Mouse (Mus musculus) heart, embryonic 12.5 days (tissue): Measurements from ENCODE around the gene Nrm. TPM values are rescaled to one million over a fixed set of nuclear protein-coding genes. Genes with fewer than 3 reads are reported as not detected.
"Not testable (repeated sequence)": the region's sequence is repeated elsewhere in the genome, so short reads cannot be mapped to it uniquely, and the experiment has no call there.

Experiments
- ATAC-seq: fragments of 200-750 bp; cut with Nextera tagmentation; 2 replicates; pipeline ENCODE4 v1.8.0; 2017; ENCODE audit warnings: moderate TSS enrichment, moderate library complexity; ENCODE audit not compliant: insufficient number of reproducible peaks, low FRiP score
- H3K27ac ChIP-seq: fragments of 300-500 bp; sonication (generic); 2 replicates; pipeline ENCODE4 v1.5.1; 2016; ENCODE audit warnings: mild to moderate bottlenecking, moderate library complexity; ENCODE audit not compliant: poor library complexity, severe bottlenecking
- H3K27me3 ChIP-seq: fragments of 300-500 bp; sonication (generic); replicated peaks from 2 replicates; pipeline ENCODE4 v1.6.1; 2016; ENCODE audit warnings: mild to moderate bottlenecking, moderate library complexity
- H3K36me3 ChIP-seq: fragments of 300-500 bp; sonication (generic); 2 replicates; pipeline ENCODE4 v1.6.1; 2016; ENCODE audit warnings: mild to moderate bottlenecking, moderate library complexity
- H3K4me1 ChIP-seq: fragments of 300-500 bp; sonication (generic); replicated peaks from 2 replicates; pipeline ENCODE4 v1.6.1; 2016; ENCODE audit warnings: mild to moderate bottlenecking
- H3K4me2 ChIP-seq: fragments of 300-500 bp; sonication (generic); 2 replicates; pipeline ENCODE4 v1.6.1; 2016; ENCODE audit warnings: mild to moderate bottlenecking, moderate library complexity
- H3K4me3 ChIP-seq: fragments of 300-500 bp; sonication (generic); 2 replicates; pipeline ENCODE4 v1.5.1; 2016; ENCODE audit warnings: mild to moderate bottlenecking
- H3K9ac ChIP-seq: fragments of 300-500 bp; sonication (generic); 2 replicates; pipeline ENCODE4 v1.6.1; 2016; ENCODE audit warnings: mild to moderate bottlenecking, moderate library complexity
- H3K9me3 ChIP-seq: fragments of 300-500 bp; sonication (generic); replicated peaks from 2 replicates; pipeline ENCODE4 v1.6.1; 2016; ENCODE audit warnings: mild to moderate bottlenecking, moderate library complexity
- WGBS: fragments of 180-500 bp; shearing (Covaris S2); methylation state at CpG from one replicate; pipeline ENCODE4 v1.1.7; 2016; 5-methylcytosine and 5-hydroxymethylcytosine counted together
- polyA plus RNA-seq: library from polyadenylated mRNA; unstranded; fragments of >200 nt; fragmentation: Nextera tagmentation; extraction: Ambion mirVana; gene quantifications from 2 replicates; pipeline ENCODE4 v1.2.1, GENCODE M21; 2016

Gene Nrm
- polyA plus RNA-seq, 1 experiment from 2014 or later = 50.7 TPM

DNA sequence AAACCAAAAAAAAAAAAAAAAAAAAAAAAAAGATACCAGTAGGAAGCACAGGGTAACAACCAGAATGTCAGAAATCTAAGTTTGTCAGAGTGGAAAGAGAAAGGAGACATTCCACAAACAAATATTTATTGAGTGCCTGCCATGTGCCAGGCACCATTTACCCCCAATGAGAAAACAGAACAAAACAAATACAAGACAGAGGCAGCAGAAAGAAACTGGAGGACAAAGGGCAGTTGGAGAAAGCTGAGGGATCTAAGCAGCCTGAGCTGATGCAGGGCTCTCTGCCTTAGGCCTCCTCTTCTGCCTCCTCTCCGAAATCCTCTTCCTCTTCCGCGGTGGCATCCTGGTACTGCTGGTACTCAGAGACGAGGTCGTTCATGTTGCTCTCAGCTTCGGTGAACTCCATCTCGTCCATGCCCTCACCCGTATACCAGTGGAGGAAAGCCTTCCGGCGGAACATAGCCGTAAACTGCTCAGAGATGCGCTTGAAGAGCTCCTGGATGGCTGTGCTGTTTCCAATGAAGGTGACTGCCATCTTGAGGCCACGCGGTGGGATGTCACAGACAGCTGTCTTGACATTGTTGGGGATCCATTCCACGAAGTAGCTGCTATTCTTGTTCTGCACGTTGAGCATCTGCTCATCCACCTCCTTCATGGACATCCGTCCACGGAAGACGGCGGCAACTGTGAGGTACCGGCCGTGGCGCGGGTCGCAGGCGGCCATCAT lies 26.3 kb upstream of the Nrm start:
- peak overlapping the region; percentile 81 for H3K4me3 ChIP-seq
- H3K9ac ChIP-seq = peak overlapping the region; percentile 93
- no peaks in the 10 kb centered on the region for H3K27me3 ChIP-seq
- peaks cover 48% of the 10 kb centered on the region for H3K4me1 ChIP-seq
- no peaks in the 10 kb centered on the region for H3K9me3 ChIP-seq
- H3K36me3 ChIP-seq = peaks cover 69% of the 10 kb centered on the region
- peak overlapping the region; percentile 91 for H3K4me2 ChIP-seq
- H3K27ac ChIP-seq = no peak overlapping the region
- ATAC-seq = no peak
- WGBS = 78% methylated on average over 26 of the region's 26 CpGs

DNA sequence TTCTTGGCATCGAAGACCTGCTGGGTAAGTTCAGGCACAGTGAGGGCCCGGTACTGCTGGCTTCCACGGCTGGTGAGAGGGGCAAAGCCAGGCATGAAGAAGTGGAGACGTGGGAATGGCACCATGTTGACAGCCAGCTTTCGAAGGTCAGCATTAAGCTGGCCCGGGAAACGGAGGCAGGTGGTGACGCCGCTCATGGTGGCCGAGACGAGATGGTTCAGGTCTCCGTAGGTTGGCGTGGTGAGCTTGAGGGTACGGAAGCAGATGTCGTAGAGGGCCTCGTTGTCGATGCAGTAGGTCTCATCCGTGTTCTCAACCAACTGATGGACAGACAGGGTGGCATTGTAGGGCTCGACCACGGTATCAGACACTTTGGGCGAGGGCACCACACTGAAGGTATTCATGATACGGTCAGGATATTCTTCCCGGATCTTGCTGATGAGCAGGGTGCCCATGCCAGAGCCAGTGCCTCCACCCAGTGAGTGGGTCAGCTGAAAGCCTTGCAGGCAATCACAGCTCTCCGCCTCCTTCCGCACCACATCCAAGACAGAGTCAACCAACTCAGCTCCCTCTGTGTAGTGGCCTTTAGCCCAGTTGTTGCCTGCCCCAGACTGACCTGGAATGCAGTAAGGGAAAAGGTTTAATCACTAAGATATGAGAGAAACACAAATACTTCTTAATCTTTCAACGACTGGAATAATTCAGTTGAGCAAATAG lies 25.5 kb upstream of the Nrm start:
- WGBS = 80% methylated on average over 26 of the region's 26 CpGs
- Histone ChIP-seq H3K4me2 (peak overlapping the region; percentile 91), H3K9ac (peak overlapping the region; percentile 93), H3K4me3 (peak overlapping the region; percentile 81), H3K36me3 (peaks cover 62% of the 10 kb centered on the region), H3K9me3 (no peaks in the 10 kb centered on the region), H3K27me3 (no peaks in the 10 kb centered on the region), H3K27ac (no peak overlapping the region), H3K4me1 (peaks cover 41% of the 10 kb centered on the region)
- ATAC-seq = no peak

DNA sequence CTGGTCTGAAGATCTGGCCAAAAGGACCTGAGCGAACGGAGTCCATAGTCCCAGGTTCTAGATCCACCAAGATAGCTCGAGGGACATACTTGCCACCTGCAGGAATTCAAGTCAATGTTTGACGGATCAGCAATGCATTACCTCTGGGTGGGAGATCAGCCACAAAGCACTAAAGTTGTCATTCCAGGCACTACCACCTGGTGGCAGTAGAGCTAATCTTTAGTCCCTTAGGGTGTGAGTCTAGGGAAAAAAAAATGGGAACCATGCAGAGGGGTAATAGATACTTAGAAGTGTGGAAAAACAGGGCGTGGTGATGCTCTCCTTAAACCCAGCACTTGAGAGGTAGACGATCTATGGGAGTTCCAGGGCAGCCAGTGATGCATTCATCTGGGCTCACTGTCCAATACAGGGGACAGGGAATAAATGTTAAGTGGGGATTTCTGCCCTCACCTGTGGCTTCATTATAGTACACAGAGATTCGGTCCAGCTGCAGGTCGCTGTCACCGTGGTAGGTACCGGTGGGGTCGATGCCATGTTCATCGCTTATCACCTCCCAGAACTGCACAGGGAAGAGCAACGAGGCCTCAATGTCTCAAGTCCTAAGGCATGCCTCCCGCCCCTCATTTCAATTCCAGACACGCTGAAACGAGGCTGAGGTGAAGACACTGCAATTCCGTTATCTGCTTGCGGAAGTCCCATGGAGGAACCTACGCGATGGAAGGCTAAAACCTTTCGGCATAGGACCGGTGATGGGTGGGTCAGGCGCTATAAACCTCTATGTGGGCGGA lies 24.7 kb upstream of the Nrm start:
- Histone ChIP-seq H3K4me2 (peak overlapping the region; percentile 91), H3K36me3 (peaks cover 54% of the 10 kb centered on the region), H3K9me3 (no peaks in the 10 kb centered on the region), H3K4me3 (peak overlapping the region; percentile 81), H3K27ac (peak overlapping the region; percentile 97), H3K9ac (peak overlapping the region; percentile 93), H3K27me3 (no peaks in the 10 kb centered on the region), H3K4me1 (peaks cover 41% of the 10 kb centered on the region)
- WGBS = 8% methylated on average over 24 of the region's 24 CpGs
- ATAC-seq = no peak

DNA sequence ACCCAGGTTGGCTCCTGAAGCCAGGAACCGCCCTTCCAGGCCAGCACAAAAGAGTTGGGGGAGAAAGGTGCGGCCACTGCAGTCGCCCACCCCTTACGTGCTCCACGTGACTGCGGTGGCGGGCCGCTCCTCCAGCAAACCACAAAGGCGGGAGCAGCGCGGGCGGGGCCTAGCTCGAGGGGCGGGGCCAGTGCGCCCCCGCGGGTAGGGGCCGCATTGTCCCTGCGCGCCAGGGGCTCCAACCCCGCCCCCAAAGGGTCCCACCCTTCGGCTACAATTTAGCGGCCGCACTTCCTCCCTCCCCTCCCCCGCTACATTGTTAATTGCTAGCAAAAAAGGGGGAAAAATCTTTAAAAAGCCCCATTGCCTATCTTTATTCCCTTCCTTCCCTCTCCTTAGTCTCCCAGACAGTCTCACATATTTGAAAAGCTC lies 24.1 kb upstream of the Nrm start:
- Histone ChIP-seq H3K4me2 (peak overlapping the region; percentile 91), H3K27me3 (no peaks in the 10 kb centered on the region), H3K9me3 (no peaks in the 10 kb centered on the region), H3K4me1 (peaks cover 42% of the 10 kb centered on the region), H3K9ac (peak overlapping the region; percentile 93), H3K27ac (peak overlapping the region; percentile 97), H3K4me3 (peak overlapping the region; percentile 81), H3K36me3 (peaks cover 47% of the 10 kb centered on the region)
- peak; percentile 73 for ATAC-seq
- WGBS = 1% methylated on average over 25 of the region's 25 CpGs

DNA sequence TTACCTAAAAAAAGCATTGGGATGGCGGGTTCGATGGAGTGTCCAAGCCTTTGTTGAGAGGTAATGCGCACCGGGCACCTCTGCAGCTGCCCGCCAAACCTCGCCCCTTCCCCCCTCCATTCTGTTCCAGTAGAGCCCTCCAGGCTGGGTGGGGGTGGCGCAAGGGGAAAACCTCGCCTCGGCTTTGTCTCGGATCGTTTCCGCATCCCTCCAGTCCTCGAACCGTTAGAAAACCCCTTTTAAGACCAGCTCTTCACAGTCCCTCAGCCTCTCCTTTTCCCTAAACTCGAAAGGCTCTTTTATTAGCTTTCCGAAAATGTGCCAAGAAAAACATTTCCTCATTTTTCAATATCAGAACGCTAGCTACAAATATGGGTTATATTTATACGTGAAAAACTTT lies 23.6 kb upstream of the Nrm start:
- Histone ChIP-seq H3K4me1 (peaks cover 45% of the 10 kb centered on the region), H3K4me3 (peak overlapping the region; percentile 81), H3K27me3 (no peaks in the 10 kb centered on the region), H3K36me3 (peaks cover 43% of the 10 kb centered on the region), H3K9ac (peak overlapping the region; percentile 93), H3K9me3 (no peaks in the 10 kb centered on the region), H3K27ac (peak overlapping the region; percentile 97), H3K4me2 (peak overlapping the region; percentile 91)
- 0% methylated on average over 18 of the region's 18 CpGs for WGBS
- no peak for ATAC-seq

DNA sequence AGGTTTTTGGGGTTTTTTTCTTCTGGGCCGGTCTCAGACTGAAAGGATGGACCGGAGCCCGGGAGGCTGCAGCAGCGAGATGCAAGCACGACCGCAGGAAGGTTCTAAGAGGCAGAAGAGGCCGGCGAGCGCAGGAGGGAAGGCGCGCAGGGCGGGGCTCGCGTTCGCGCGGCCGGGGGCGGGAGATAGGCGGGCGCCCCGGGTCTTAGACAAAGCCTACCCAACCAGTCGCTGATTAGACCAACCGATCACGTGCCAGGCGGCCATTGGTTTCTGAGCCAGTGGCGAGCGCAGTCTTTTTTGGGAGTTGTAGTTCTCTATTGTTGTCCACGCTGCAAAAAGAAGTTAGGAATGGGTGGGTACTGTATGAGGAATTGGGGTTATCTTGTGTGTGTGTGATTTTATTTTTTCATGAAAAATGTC lies 23.0 kb upstream of the Nrm start, which contains the start of gene Tubb5:
Gene Tubb5 (minus strand): TSS at position 185 of the 423 bp plus-strand sequence.
- peaks cover 36% of the 10 kb centered on the region for H3K36me3 ChIP-seq
- peak within 1 kb of the TSS; percentile 97 for H3K27ac ChIP-seq
- ATAC-seq = peak; percentile 86
- H3K4me1 ChIP-seq = peaks cover 47% of the 10 kb centered on the region
- H3K9me3 ChIP-seq = no peaks in the 10 kb centered on the region
- WGBS = under 1% methylated on average over 29 of the region's 29 CpGs
- H3K4me2 ChIP-seq = peak within 1 kb of the TSS; percentile 91
- no peaks in the 10 kb centered on the region for H3K27me3 ChIP-seq
- peak within 1 kb of the TSS; percentile 93 for H3K9ac ChIP-seq
- H3K4me3 ChIP-seq = peak within 1 kb of the TSS; percentile 81

DNA sequence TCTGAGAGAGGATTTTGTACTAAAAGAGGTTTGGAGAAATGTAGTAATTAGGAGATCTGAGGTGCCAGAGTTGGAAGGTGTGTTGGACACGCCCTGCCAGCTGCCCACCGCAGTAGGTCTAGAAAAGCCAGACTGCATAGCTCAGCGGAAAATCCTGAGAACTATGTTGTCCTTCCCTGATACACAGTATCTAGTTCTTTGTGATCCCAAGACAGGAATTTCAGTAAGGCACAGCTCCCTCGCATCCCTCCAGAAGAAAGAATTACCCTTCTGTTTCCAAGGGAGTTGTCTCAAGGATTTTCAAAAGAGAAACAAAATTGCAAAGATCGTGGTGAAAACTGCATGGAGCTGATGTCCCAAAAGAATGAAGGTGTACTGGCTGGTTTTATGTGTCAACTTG lies 22.5 kb upstream of the Nrm start:
- peaks cover 44% of the 10 kb centered on the region for H3K4me1 ChIP-seq
- no peak for ATAC-seq

DNA sequence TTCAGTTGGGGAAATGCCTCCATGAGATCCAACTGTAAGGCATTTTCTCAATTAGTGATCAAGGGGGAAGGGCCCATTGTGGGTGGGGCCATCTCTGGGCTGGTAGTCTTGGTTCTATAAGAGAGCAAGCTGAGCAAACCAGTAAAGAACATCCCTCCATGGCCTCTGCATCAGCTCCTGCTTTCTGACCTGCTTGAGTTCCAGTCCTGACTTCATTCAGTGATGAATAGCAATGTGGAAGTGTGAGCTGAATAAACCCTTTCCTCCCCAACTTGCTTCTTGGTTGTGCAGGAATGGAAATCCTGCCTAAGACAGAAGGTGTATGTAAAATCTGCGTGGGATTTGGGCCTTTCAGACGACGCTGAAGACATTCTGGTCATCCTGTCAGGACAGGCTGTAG lies 22.1 kb upstream of the Nrm start:
- 68% methylated on average over 3 of the region's 3 CpGs for WGBS
- not testable (repeated sequence) for ATAC-seq, H3K27me3 ChIP-seq, H3K9me3 ChIP-seq
- H3K4me2 ChIP-seq = peak overlapping the region; percentile 91
- H3K36me3 ChIP-seq = peaks cover 30% of the 10 kb centered on the region
- peak overlapping the region; percentile 60 for H3K9ac ChIP-seq
- H3K27ac ChIP-seq = peak overlapping the region; percentile 97
- peak overlapping the region; percentile 81 for H3K4me3 ChIP-seq
- H3K4me1 ChIP-seq = peaks cover 40% of the 10 kb centered on the region

More for the DNA sequence above, 22.5 kb upstream of the Nrm start:
- Histone ChIP-seq H3K27me3 (no peaks in the 10 kb centered on the region), H3K9ac (peak overlapping the region; percentile 60), H3K4me2 (peak overlapping the region; percentile 91), H3K27ac (peak overlapping the region; percentile 97), H3K9me3 (no peaks in the 10 kb centered on the region), H3K4me3 (peak overlapping the region; percentile 81), H3K36me3 (peaks cover 34% of the 10 kb centered on the region)
- WGBS = 1% methylated on average over 5 of the region's 5 CpGs

DNA sequence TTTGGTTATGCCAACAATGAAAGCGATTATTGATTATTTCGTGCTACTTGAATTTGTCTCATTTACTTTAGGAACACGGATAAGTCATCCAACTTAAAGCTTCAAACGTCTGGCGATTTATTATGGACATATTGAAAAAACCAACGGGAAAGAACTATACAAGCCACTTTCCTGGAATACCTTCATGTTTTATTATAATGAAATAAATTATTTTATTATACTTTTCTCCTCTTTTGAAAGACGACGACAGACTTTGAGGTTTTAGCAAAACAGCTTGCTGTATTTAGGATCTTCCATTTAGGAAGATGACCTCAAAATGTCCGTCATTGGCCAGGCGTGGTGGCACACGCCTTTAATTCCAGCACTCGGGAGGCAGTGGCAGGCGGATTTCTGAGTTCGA lies 20.6 kb upstream of the Nrm start:
- H3K36me3 ChIP-seq = peaks cover 27% of the 10 kb centered on the region
- H3K9me3 ChIP-seq = no peaks in the 10 kb centered on the region
- peak overlapping the region; percentile 42 for H3K4me3 ChIP-seq
- ATAC-seq = no peak
- 51% methylated on average over 14 of the region's 14 CpGs for WGBS
- H3K27ac ChIP-seq = 0 out of 2 replicates have a peak overlapping the region, but pooled peaks have one; percentile 49
- H3K4me1 ChIP-seq = peaks cover 26% of the 10 kb centered on the region
- no peak overlapping the region for H3K9ac ChIP-seq
- H3K27me3 ChIP-seq = no peaks in the 10 kb centered on the region
- H3K4me2 ChIP-seq = peak overlapping the region; percentile 78

DNA sequence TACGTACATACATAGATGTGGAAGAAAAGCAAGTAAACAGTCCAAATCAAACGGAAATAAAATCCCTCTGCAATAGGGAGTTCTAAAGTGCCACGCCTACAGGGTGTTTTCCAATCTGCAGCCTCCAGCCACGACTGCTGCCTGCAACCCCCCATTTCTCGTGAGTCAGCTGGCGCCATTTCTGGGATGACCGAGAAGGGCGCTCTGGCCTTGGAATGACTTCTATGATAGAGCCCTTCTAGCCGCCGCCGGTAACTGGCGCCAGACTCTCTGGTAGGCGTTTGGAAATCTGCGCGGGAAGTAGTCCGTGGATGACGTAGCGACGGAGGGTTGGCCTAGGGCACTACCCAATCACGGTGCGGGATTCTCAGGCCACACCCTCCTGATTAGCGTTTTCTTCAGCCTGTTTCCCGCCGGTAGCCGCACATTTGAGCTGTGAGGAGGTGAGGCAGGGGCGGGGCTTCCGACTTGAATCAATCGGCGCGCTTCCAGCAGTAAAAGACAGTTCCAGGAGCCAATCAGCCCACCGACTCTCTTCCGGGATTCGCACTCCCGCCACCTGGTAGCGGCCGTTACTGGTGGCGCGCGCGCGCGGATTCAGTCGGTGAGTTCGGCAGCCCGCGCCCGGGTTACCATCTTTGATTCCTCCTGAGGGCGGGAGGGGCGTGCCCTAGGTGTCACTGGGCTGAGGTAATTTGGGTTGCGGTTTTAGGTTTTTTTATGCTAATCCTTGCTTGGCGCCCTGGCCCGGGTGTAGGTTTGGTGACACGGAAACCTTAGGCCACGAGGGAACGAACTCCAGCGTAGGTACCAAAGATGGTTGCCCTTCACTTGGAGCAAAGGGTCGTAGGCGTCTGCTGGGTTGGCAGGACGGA lies 19.8 kb upstream of the Nrm start, which contains the start of gene Mdc1:
Gene Mdc1 (plus strand): TSS at position 440 of the 875 bp plus-strand sequence.
- peak within 1 kb of the TSS; percentile 67 for H3K9ac ChIP-seq
- WGBS = under 1% methylated on average over 59 of the region's 59 CpGs
- ATAC-seq = peak; percentile 90

More for the DNA sequence above, 19.8 kb upstream of the Nrm start, which contains the start of gene Mdc1:
- peak within 1 kb of the TSS; percentile 78 for H3K4me2 ChIP-seq
- H3K27ac ChIP-seq = peak within 1 kb of the TSS; percentile 78
- no peaks in the 10 kb centered on the region for H3K27me3 ChIP-seq
- H3K4me1 ChIP-seq = peaks cover 18% of the 10 kb centered on the region
- peaks cover 27% of the 10 kb centered on the region for H3K36me3 ChIP-seq
- peak within 1 kb of the TSS; percentile 54 for H3K4me3 ChIP-seq
- H3K9me3 ChIP-seq = no peaks in the 10 kb centered on the region
